In genomic region chr6:47389908-47390307, GRCm38 (mm10) we compare ENCODE assay signal across 16 mouse cellular contexts.
DNase-seq lines count a peak whose midpoint lies in the region; ATAC-seq and TF ChIP-seq lines count a peak whose summit lies in the region.
"Had no signal": no experiment of that assay in that cellular context is flagged by ENCODE, and none has a peak within 500 bp of the region (broad histone marks: within the 10 kb centered on the region; RNA-seq: fewer than 3 reads in every experiment).

No protein-coding gene starts in this region.

- peak; percentile 67 for ATAC-seq in forebrain, embryonic 14.5 days
- ATAC-seq in neural tube, embryonic 13.5 days (ENCODE audit: low read depth): peak; percentile 74
- ATAC-seq: activated CD4-positive, CD25-positive, alpha-beta regulatory T cell, adult 4 months; Patski had no signal

- no peak for TF ChIP-seq POLR2A in brain, embryonic 14.5 days (IDR thresholded peaks at IDR 0.05; ENCODE audit: borderline replicate concordance, extremely low read depth, insufficient read depth, insufficient read length, poor library complexity, severe bottlenecking)

- H3K4me3 ChIP-seq in forebrain, embryonic 14.5 days (ENCODE audit: low read depth, low read length): no peak overlapping the region
- H3K4me3 ChIP-seq in forebrain, embryonic 10.5 days: no peak overlapping the region
- no peak overlapping the region for H3K4me3 ChIP-seq in layer of hippocampus, adult 2 months
- no peak overlapping the region for H3K4me3 ChIP-seq in neural tube, embryonic 13.5 days
- no peak overlapping the region for H3K4me3 ChIP-seq in embryonic facial prominence, embryonic 10.5 days
- H3K4me3 ChIP-seq: heart, adult 2 months; heart, embryonic 15.5 days; hindbrain, embryonic 15.5 days had no signal

- peaks cover 17% of the 10 kb centered on the region; the same call in 1 of the 2 replicates for H3K4me1 ChIP-seq in forebrain, embryonic 14.5 days (ENCODE audit: control insufficient read depth, insufficient read depth, low read length)
- peaks cover 13% of the 10 kb centered on the region for H3K4me1 ChIP-seq in forebrain, embryonic 10.5 days
- H3K4me1 ChIP-seq in neural tube, embryonic 13.5 days (replicated peaks): peaks cover 18% of the 10 kb centered on the region
- H3K4me1 ChIP-seq in embryonic facial prominence, embryonic 10.5 days: peaks cover 8% of the 10 kb centered on the region
- H3K4me1 ChIP-seq: heart, embryonic 15.5 days had no signal

- H3K9ac ChIP-seq in forebrain, embryonic 14.5 days (ENCODE audit: low read length): no peak overlapping the region; the same call in 1 of the 2 replicates
- no peak overlapping the region for H3K9ac ChIP-seq in neural tube, embryonic 13.5 days
- H3K9ac ChIP-seq: heart, embryonic 15.5 days; hindbrain, embryonic 15.5 days had no signal

- H3K4me2 ChIP-seq in forebrain, embryonic 14.5 days (ENCODE audit: low read length): no peak overlapping the region
- no peak overlapping the region for H3K4me2 ChIP-seq in neural tube, embryonic 13.5 days
- H3K4me2 ChIP-seq: heart, embryonic 11.5 days; heart, embryonic 15.5 days had no signal

- no peaks in the 10 kb centered on the region for H3K36me3 ChIP-seq in forebrain, embryonic 14.5 days (ENCODE audit: control insufficient read depth, insufficient read depth, low read length)
- H3K36me3 ChIP-seq in forebrain, embryonic 10.5 days (replicated peaks): no peaks in the 10 kb centered on the region
- H3K36me3 ChIP-seq in neural tube, embryonic 13.5 days: no peaks in the 10 kb centered on the region
- no peaks in the 10 kb centered on the region for H3K36me3 ChIP-seq in embryonic facial prominence, embryonic 10.5 days (replicated peaks)
- H3K36me3 ChIP-seq: heart, embryonic 15.5 days; hindbrain, embryonic 15.5 days had no signal

- no peaks in the 10 kb centered on the region for H3K27me3 ChIP-seq in forebrain, embryonic 14.5 days (replicated peaks; ENCODE audit: control insufficient read depth, insufficient read depth, low read length)
- no peaks in the 10 kb centered on the region for H3K27me3 ChIP-seq in forebrain, embryonic 10.5 days (ENCODE audit: poor library complexity, severe bottlenecking)
- H3K27me3 ChIP-seq in neural tube, embryonic 13.5 days: no peaks in the 10 kb centered on the region
- H3K27me3 ChIP-seq in embryonic facial prominence, embryonic 10.5 days (replicated peaks; ENCODE audit: low read depth, poor library complexity, severe bottlenecking): no peaks in the 10 kb centered on the region
- H3K27me3 ChIP-seq: CH12.LX; heart, embryonic 15.5 days; hindbrain, embryonic 15.5 days had no signal

- peak; percentile 37 for DNase-seq in forebrain, embryonic 14.5 days (ENCODE audit: low spot score)
- DNase-seq in forebrain, embryonic 10.5 days (ENCODE audit: extremely low spot score, low spot score): no peak
- no peak for DNase-seq in layer of hippocampus, adult 2 months (ENCODE audit: low spot score in 2 of 2)
- no peak for DNase-seq in layer of hippocampus, adult 9-11 months
- peak; percentile 52 for DNase-seq in brain, embryonic 14.5 days (ENCODE audit: low read depth)
- DNase-seq in embryonic facial prominence, embryonic 10.5 days (ENCODE audit: low spot score): no peak
- no peak for DNase-seq in yolk sac, embryonic 10.5 days (ENCODE audit: low spot score)
- DNase-seq: cerebellum, adult 9-11 months had no signal

- TF ChIP-seq CTCF in layer of hippocampus, adult 2 months (conservative IDR thresholded peaks at IDR 0.05): no peak
- TF ChIP-seq CTCF in brain, embryonic 14.5 days (IDR thresholded peaks at IDR 0.05; ENCODE audit: borderline replicate concordance, extremely low read depth, insufficient read depth, insufficient read length): no peak

- no peaks in the 10 kb centered on the region for H3K9me3 ChIP-seq in forebrain, embryonic 14.5 days (replicated peaks; ENCODE audit: control insufficient read depth, low read length)
- H3K9me3 ChIP-seq in forebrain, embryonic 10.5 days: no peaks in the 10 kb centered on the region
- H3K9me3 ChIP-seq in neural tube, embryonic 13.5 days: no peaks in the 10 kb centered on the region
- no peaks in the 10 kb centered on the region for H3K9me3 ChIP-seq in embryonic facial prominence, embryonic 10.5 days
- H3K9me3 ChIP-seq: heart, embryonic 15.5 days; hindbrain, embryonic 15.5 days had no signal

- 28% methylated on average over 4 of the region's 4 CpGs for whole genome bisulfite sequencing in forebrain, embryonic 14.5 days
- WGBS in forebrain, embryonic 10.5 days: 53% methylated on average over 4 of the region's 4 CpGs
- 22% methylated on average over 4 of the region's 4 CpGs for WGBS in neural tube, embryonic 13.5 days
- WGBS in embryonic facial prominence, embryonic 10.5 days: 65% methylated on average over 4 of the region's 4 CpGs

- peak overlapping the region; percentile 53; the same call in 1 of the 2 replicates for H3K27ac ChIP-seq in forebrain, embryonic 14.5 days (ENCODE audit: low read depth, low read length)
- no peak overlapping the region for H3K27ac ChIP-seq in forebrain, embryonic 10.5 days
- peak overlapping the region; percentile 54 for H3K27ac ChIP-seq in layer of hippocampus, adult 2 months
- no peak overlapping the region for H3K27ac ChIP-seq in neural tube, embryonic 13.5 days (replicated peaks)
- H3K27ac ChIP-seq in embryonic facial prominence, embryonic 10.5 days (replicated peaks): no peak overlapping the region
- H3K27ac ChIP-seq: heart, adult 2 months; heart, embryonic 15.5 days had no signal

Comparison
In these comparisons a context has a peak if more than half of its experiments do, and no peak if none do; other contexts are left out.
1. DNase-seq: peak in forebrain, embryonic 14.5 days (single experiment) and brain, embryonic 14.5 days (single experiment); none in forebrain, embryonic 10.5 days (single experiment), layer of hippocampus, adult 2 months (0 of 2), layer of hippocampus, adult 9-11 months (single experiment), embryonic facial prominence, embryonic 10.5 days (single experiment) and yolk sac, embryonic 10.5 days (single experiment).
2. H3K27ac ChIP-seq: peak in forebrain, embryonic 14.5 days (single experiment) and layer of hippocampus, adult 2 months (single experiment); none in forebrain, embryonic 10.5 days (single experiment), neural tube, embryonic 13.5 days (single experiment) and embryonic facial prominence, embryonic 10.5 days (single experiment).